Mouse (Mus musculus): Measurements from ENCODE around the gene Ube2j1.
A peak's percentile ranks its signal among the peaks of the same experiment; 100 is the strongest.

Gene Ube2j1

GRCm38 (mm10) chr4:33072526-33073161 lies 41.4 kb downstream of the Ube2j1 start:
- DNase-seq: peak; percentile 85

GRCm38 (mm10) chr4:33074406-33074805 lies 43.2 kb downstream of the Ube2j1 start:
- DNase-seq: no peak

- DNase-seq: no peak
Measured at GRCm38 (mm10) chr4:33074851-33075250, 43.6 kb downstream of the Ube2j1 start.

- no peak for DNase-seq
Measured at GRCm38 (mm10) chr4:33075776-33076524, 44.7 kb downstream of the Ube2j1 start.

GRCm38 (mm10) chr4:33077161-33077560 lies 45.9 kb downstream of the Ube2j1 start:
- DNase-seq: peak; percentile 22

- DNase-seq: peak; percentile 68
Measured at GRCm38 (mm10) chr4:33077724-33078123, 46.5 kb downstream of the Ube2j1 start.

- peak; percentile 10 for DNase-seq
Measured at GRCm38 (mm10) chr4:33078492-33078891, 47.3 kb downstream of the Ube2j1 start.

- DNase-seq: no peak
Measured at GRCm38 (mm10) chr4:33099118-33099694, 68.0 kb downstream of the Ube2j1 start.
